Mouse (Mus musculus) neural tube, embryonic 14.5 days (tissue): ENCODE results near the gene Hscb. TPM values are rescaled to one million over a fixed set of nuclear protein-coding genes. Genes with fewer than 3 reads are reported as not detected.

Experiments
- ATAC-seq: fragments of 200-750 bp; cut with Nextera tagmentation; 2 replicates; pipeline ENCODE4 v1.8.0; 2017; ENCODE audit warnings: low read depth, mild to moderate bottlenecking, moderate TSS enrichment, moderate library complexity
- H3K27ac ChIP-seq: fragments of 300-500 bp; sonication (generic); 2 replicates; pipeline ENCODE4 v1.5.1; 2014; ENCODE audit warnings: low read depth, mild to moderate bottlenecking, control low read depth, low read length, moderate library complexity, mixed read lengths
- H3K27me3 ChIP-seq: fragments of 300-500 bp; sonication (generic); 2 replicates; pipeline ENCODE4 v1.6.1; 2014; ENCODE audit warnings: low read length; ENCODE audit not compliant: control insufficient read depth, insufficient read depth
- H3K36me3 ChIP-seq: fragments of 300-500 bp; sonication (generic); 2 replicates; pipeline ENCODE4 v1.6.1; 2014; ENCODE audit warnings: low read length, mixed read lengths; ENCODE audit not compliant: control insufficient read depth, insufficient read depth
- H3K4me1 ChIP-seq: fragments of 300-500 bp; sonication (generic); 2 replicates; pipeline ENCODE4 v1.6.1; 2014; ENCODE audit warnings: low read length; ENCODE audit not compliant: control insufficient read depth, insufficient read depth
- H3K4me2 ChIP-seq: fragments of 300-500 bp; sonication (generic); 2 replicates; pipeline ENCODE4 v1.6.1; 2014; ENCODE audit warnings: mild to moderate bottlenecking, low read depth, low read length, control low read depth
- H3K4me3 ChIP-seq: fragments of 300-500 bp; sonication (generic); 2 replicates; pipeline ENCODE4 v1.5.1; 2014; ENCODE audit warnings: low read depth, low read length, control low read depth, mixed read lengths
- H3K9ac ChIP-seq: fragments of 300-500 bp; sonication (generic); replicated peaks from 2 replicates; pipeline ENCODE4 v1.6.1; 2014; ENCODE audit warnings: low read depth, mild to moderate bottlenecking, control low read depth, low read length, mixed read lengths
- H3K9me3 ChIP-seq: fragments of 300-500 bp; sonication (generic); 2 replicates; pipeline ENCODE4 v1.6.1; 2016; ENCODE audit warnings: low read length; ENCODE audit not compliant: control insufficient read depth
- WGBS: fragments of 180-500 bp; shearing (Covaris S2); extraction: QIAGEN DNeasy Blood & Tissue Kit; methylation state at CpG from one replicate; pipeline ENCODE4 v1.1.7; 2014; 5-methylcytosine and 5-hydroxymethylcytosine counted together
- polyA plus RNA-seq: library from polyadenylated mRNA; unstranded; fragments of >200 nt; fragmentation: Nextera tagmentation; extraction: Ambion mirVana; gene quantifications from 2 replicates; pipeline ENCODE4 v1.2.1, GENCODE M21; 2014

Hscb gene
- polyA plus RNA-seq, 1 experiment from 2014 or later, result 7.9 TPM

DNA sequence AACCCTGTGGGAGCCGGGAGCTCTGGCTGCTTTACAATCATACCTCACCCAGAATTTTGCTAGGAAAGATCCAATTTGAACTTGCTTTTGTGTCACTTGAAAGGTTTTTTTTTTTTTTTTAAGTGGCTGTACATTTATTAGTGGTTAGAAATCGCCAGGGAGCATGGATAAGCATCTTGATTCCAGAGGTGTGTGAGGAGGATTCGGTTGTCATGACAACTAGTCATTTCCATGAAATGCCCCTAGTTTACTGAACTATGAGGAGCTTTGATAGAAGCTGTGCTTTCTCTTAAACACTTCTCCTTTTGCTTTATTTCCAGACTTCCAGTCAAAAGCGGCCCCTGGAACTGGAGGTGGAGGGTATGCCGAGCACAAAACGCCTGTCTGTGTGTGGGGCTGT is 33.6 kb upstream of the Hscb start:
- ATAC-seq, result no peak
- Histone ChIP-seq H3K27ac (peak overlapping the region; percentile 66; the same call in 1 of the 2 replicates), H3K4me1 (peaks cover 5% of the 10 kb centered on the region; the same call in 1 of the 2 replicates), H3K4me3 (no peak overlapping the region), H3K9ac (no peak overlapping the region), H3K27me3 (no peaks in the 10 kb centered on the region), H3K9me3 (no peaks in the 10 kb centered on the region), H3K4me2 (no peak overlapping the region; the same call in 1 of the 2 replicates), H3K36me3 (no peaks in the 10 kb centered on the region)
- 53% methylated on average over 6 of the region's 6 CpGs for WGBS

DNA sequence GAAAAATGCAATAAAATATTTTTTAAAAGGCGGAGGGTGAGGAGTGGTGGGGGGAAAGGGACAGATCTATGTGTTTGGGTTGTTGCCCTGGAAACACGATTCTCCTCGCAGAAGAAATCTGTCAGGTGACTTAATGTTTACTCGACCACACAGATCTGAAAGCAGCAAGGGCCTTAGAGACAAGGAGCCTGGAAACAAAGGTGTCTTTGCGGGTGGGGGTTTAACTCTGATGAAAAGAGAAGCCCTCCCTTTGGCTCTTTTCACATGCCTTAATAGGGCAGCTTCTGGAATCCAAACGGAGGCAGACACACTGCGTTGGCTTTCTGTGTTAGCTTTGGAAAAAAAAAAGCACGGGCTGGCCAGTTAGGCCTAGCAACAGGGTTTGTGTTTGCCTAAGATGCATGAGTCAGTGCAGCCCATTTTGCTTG is 29.7 kb upstream of the Hscb start:
- Histone ChIP-seq H3K4me1 (peaks cover 5% of the 10 kb centered on the region; the same call in 1 of the 2 replicates), H3K36me3 (no peaks in the 10 kb centered on the region), H3K27me3 (no peaks in the 10 kb centered on the region), H3K27ac (peak overlapping the region; percentile 45), H3K4me2 (no peak overlapping the region), H3K9ac (no peak overlapping the region), H3K9me3 (no peaks in the 10 kb centered on the region), H3K4me3 (no peak overlapping the region)
- WGBS, result 52% methylated on average over 8 of the region's 8 CpGs
- no peak for ATAC-seq

- H3K4me2 ChIP-seq, result no peak overlapping the region
- H3K9ac ChIP-seq, result no peak overlapping the region
- no peak for ATAC-seq
- H3K4me1 ChIP-seq, result peaks cover 5% of the 10 kb centered on the region; the same call in 1 of the 2 replicates
- no peaks in the 10 kb centered on the region for H3K9me3 ChIP-seq
- no peak overlapping the region for H3K4me3 ChIP-seq
- no peaks in the 10 kb centered on the region for H3K27me3 ChIP-seq
- peak overlapping the region; percentile 45 for H3K27ac ChIP-seq
- no peaks in the 10 kb centered on the region for H3K36me3 ChIP-seq
- WGBS, result 62% methylated on average over 4 of the region's 4 CpGs
Measured at GRCm38 (mm10) chr5:110868460-110868859, 28.9 kb upstream of the Hscb start.

- H3K27ac ChIP-seq, result no peak overlapping the region
- no peak for ATAC-seq
- no peaks in the 10 kb centered on the region for H3K36me3 ChIP-seq
- no peak overlapping the region for H3K9ac ChIP-seq
- no peaks in the 10 kb centered on the region for H3K4me1 ChIP-seq
- H3K4me3 ChIP-seq, result no peak overlapping the region
- H3K9me3 ChIP-seq, result no peaks in the 10 kb centered on the region
- no peak overlapping the region for H3K4me2 ChIP-seq
- WGBS, result 97% methylated on average over 5 of the region's 5 CpGs
- no peaks in the 10 kb centered on the region for H3K27me3 ChIP-seq
Measured at GRCm38 (mm10) chr5:110860445-110860844, 20.9 kb upstream of the Hscb start.

DNA sequence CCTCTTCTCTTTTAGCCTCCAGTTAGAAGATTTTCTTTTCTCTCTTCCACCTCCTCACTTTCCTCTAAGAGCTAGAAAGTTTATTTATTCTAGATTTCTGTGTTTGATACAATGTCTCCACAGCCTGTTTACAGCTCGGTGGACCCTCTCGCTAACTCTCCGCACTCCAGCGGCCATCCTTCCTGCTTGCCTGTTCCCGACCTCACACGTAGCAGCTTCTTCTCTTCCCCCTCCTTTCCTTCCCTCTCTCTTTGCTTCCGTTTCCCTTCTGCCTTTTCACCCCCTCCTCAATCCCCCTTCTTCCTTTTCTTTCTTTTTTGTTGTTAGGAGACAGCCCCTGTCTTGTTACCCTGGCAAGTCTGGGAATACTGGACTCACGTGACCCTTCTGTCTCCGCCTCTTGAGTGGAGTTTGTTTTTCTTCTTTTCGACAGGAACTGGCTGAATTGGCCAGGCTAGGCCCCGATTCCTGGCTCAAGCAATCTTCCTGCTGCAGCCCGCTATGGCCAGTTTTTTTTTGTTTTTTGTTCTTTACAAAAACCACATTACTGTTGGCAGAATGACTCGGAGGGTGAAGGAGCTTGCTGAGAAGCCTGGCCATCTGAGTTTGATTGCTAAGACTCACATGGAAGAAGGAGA is 19.6 kb upstream of the Hscb start:
- no peaks in the 10 kb centered on the region for H3K4me1 ChIP-seq
- no peak overlapping the region for H3K9ac ChIP-seq
- H3K27me3 ChIP-seq, result no peaks in the 10 kb centered on the region
- no peaks in the 10 kb centered on the region for H3K9me3 ChIP-seq
- H3K36me3 ChIP-seq, result no peaks in the 10 kb centered on the region
- no peak overlapping the region for H3K4me2 ChIP-seq
- 54% methylated on average over 13 of the region's 13 CpGs for WGBS
- no peak overlapping the region for H3K4me3 ChIP-seq
- peak overlapping the region; percentile 56 for H3K27ac ChIP-seq
- peak; percentile 41; the same call in 1 of the 2 replicates for ATAC-seq

DNA sequence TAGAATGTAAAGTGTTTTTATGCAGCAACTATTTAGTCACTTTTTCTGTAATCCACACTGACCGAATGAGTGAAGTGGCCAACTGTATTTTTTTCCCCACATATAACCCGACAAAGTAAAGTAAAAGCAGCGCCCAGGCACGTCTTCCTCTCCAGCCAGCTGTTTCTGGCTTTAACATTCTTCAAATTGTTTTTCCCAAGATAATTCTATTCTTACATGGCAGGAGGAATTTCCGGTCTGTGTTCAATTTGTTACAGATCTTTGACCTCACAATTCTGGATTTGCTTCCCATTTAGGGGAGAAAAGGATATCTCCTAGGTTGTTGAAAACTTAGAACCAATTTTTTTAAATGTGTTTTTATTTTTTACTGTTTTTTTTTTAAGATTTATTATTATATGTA is 17.5 kb upstream of the Hscb start:
- ATAC-seq, result no peak
- H3K36me3 ChIP-seq, result no peaks in the 10 kb centered on the region
- WGBS, result 80% methylated on average over 5 of the region's 5 CpGs

DNA sequence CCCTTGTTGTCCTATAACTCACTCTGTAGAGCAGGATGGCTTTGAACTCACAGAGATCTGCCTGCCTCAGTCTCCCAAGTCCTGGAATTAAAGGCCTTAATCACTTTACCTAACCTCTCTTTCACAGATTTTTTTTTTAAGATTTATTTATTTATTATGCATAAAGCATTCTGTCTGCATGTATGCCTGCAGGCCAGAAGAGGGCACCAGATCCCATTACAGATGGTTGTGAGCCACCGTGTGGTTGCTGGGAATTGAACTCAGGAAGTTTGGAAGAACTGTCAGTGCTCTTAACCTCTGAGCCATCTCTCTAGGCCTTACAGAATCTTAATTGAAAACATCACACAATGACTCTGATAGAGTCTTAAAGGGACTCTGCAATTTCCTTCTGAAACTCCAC is 13.4 kb upstream of the Hscb start:
- Histone ChIP-seq H3K9ac (no peak overlapping the region), H3K4me1 (no peaks in the 10 kb centered on the region), H3K27ac (no peak overlapping the region), H3K36me3 (no peaks in the 10 kb centered on the region), H3K4me3 (no peak overlapping the region), H3K27me3 (no peaks in the 10 kb centered on the region), H3K4me2 (no peak overlapping the region), H3K9me3 (no peaks in the 10 kb centered on the region)
- no peak for ATAC-seq
- WGBS, result 86% methylated on average over 1 of the region's 1 CpGs

More for the DNA sequence above, 17.5 kb upstream of the Hscb start:
- no peak overlapping the region for H3K27ac ChIP-seq
- H3K27me3 ChIP-seq, result no peaks in the 10 kb centered on the region
- H3K4me2 ChIP-seq, result no peak overlapping the region
- no peak overlapping the region for H3K9ac ChIP-seq
- H3K4me1 ChIP-seq, result no peaks in the 10 kb centered on the region
- H3K4me3 ChIP-seq, result no peak overlapping the region
- H3K9me3 ChIP-seq, result no peaks in the 10 kb centered on the region

- Histone ChIP-seq H3K36me3 (no peaks in the 10 kb centered on the region), H3K4me2 (no peak overlapping the region), H3K27ac (no peak overlapping the region), H3K4me1 (peaks cover 10% of the 10 kb centered on the region; the same call in 1 of the 2 replicates), H3K9me3 (no peaks in the 10 kb centered on the region), H3K27me3 (no peaks in the 10 kb centered on the region; the same call in 1 of the 2 replicates), H3K4me3 (no peak overlapping the region), H3K9ac (no peak overlapping the region)
- no peak for ATAC-seq
- WGBS, result 91% methylated on average over 14 of the region's 14 CpGs
Measured at GRCm38 (mm10) chr5:110841046-110841862, 1.7 kb upstream of the Hscb start.

- 12% methylated on average over 4 of the region's 4 CpGs for WGBS
- H3K27me3 ChIP-seq, result no peaks in the 10 kb centered on the region; the same call in 1 of the 2 replicates
- no peak overlapping the region for H3K27ac ChIP-seq
- H3K36me3 ChIP-seq, result no peaks in the 10 kb centered on the region
- no peaks in the 10 kb centered on the region for H3K9me3 ChIP-seq
- no peak for ATAC-seq
- peak overlapping the region; percentile 18; the same call in 1 of the 2 replicates for H3K9ac ChIP-seq
- H3K4me1 ChIP-seq, result peaks cover 10% of the 10 kb centered on the region; the same call in 1 of the 2 replicates
- peak overlapping the region; percentile 76 for H3K4me2 ChIP-seq
- peak overlapping the region; percentile 69 for H3K4me3 ChIP-seq
Measured at GRCm38 (mm10) chr5:110840465-110840864, 888 bp upstream of the Hscb start.
